ENCODE assay signal across 24 mouse cellular contexts in genomic region chr17:3465861-3466260, GRCm38 (mm10).
DNase-seq lines count a peak whose midpoint lies in the region; ATAC-seq and TF ChIP-seq lines count a peak whose summit lies in the region.
"Had no signal": no experiment of that assay in that cellular context is flagged by ENCODE, and none has a peak within 500 bp of the region (broad histone marks: within the 10 kb centered on the region; RNA-seq: fewer than 3 reads in every experiment).

No protein-coding gene starts in this region.

- no peaks in the 10 kb centered on the region for H3K9me3 ChIP-seq in limb, embryonic 13.5 days
- H3K9me3 ChIP-seq in limb, embryonic 10.5 days (replicated peaks), result no peaks in the 10 kb centered on the region
- H3K9me3 ChIP-seq in limb, embryonic 15.5 days, result no peaks in the 10 kb centered on the region
- no peaks in the 10 kb centered on the region for H3K9me3 ChIP-seq in hindbrain, embryonic 12.5 days (replicated peaks)
- H3K9me3 ChIP-seq: embryonic facial prominence, embryonic 13.5 days; embryonic facial prominence, embryonic 15.5 days; forebrain, embryonic 13.5 days; forebrain, embryonic 15.5 days had no signal

- no peak overlapping the region for H3K9ac ChIP-seq in limb, embryonic 13.5 days
- H3K9ac ChIP-seq in limb, embryonic 15.5 days, result no peak overlapping the region
- H3K9ac ChIP-seq in hindbrain, embryonic 12.5 days, result no peak overlapping the region
- H3K9ac ChIP-seq: embryonic facial prominence, embryonic 13.5 days; embryonic facial prominence, embryonic 15.5 days; forebrain, embryonic 13.5 days; forebrain, embryonic 15.5 days; forebrain, postnatal 0 days had no signal

- TF ChIP-seq CTCF in embryonic fibroblast, embryonic 13.5 days (IDR thresholded peaks at IDR 0.05; ENCODE audit: borderline replicate concordance, insufficient read depth, low read length), result no peak

- H3K4me1 ChIP-seq in limb, embryonic 13.5 days, result peaks cover 18% of the 10 kb centered on the region
- peaks cover 12% of the 10 kb centered on the region for H3K4me1 ChIP-seq in limb, embryonic 10.5 days
- H3K4me1 ChIP-seq in embryonic fibroblast, embryonic 13.5 days (ENCODE audit: control insufficient read depth, insufficient read depth, low read length), result peaks cover 20% of the 10 kb centered on the region
- H3K4me1 ChIP-seq in limb, embryonic 15.5 days, result peaks cover 17% of the 10 kb centered on the region
- peaks cover 9% of the 10 kb centered on the region; the same call in 1 of the 2 replicates for H3K4me1 ChIP-seq in hindbrain, embryonic 12.5 days

- H3K27me3 ChIP-seq in limb, embryonic 13.5 days, result no peaks in the 10 kb centered on the region
- H3K27me3 ChIP-seq in limb, embryonic 10.5 days (ENCODE audit: low read depth, poor library complexity, severe bottlenecking), result no peaks in the 10 kb centered on the region
- no peaks in the 10 kb centered on the region for H3K27me3 ChIP-seq in limb, embryonic 15.5 days
- H3K27me3 ChIP-seq in hindbrain, embryonic 12.5 days, result no peaks in the 10 kb centered on the region
- H3K27me3 ChIP-seq: embryonic facial prominence, embryonic 13.5 days; embryonic facial prominence, embryonic 15.5 days; forebrain, embryonic 13.5 days; forebrain, embryonic 15.5 days; Patski had no signal

- peaks cover 31% of the 10 kb centered on the region for H3K36me3 ChIP-seq in limb, embryonic 13.5 days
- no peaks in the 10 kb centered on the region for H3K36me3 ChIP-seq in limb, embryonic 10.5 days
- H3K36me3 ChIP-seq in limb, embryonic 15.5 days, result peaks cover 5% of the 10 kb centered on the region; the same call in 1 of the 2 replicates
- no peaks in the 10 kb centered on the region for H3K36me3 ChIP-seq in hindbrain, embryonic 12.5 days

- DNase-seq in limb, embryonic 10.5 days (ENCODE audit: low spot score), result no peak
- DNase-seq in 3T3-L1 (ENCODE audit: low read depth, low spot score), result peak; percentile 68
- DNase-seq in gastrocnemius, postnatal 10 days, result no peak
- no peak for DNase-seq in kidney, postnatal 36 days
- DNase-seq: adrenal gland, adult 8-10 months; adrenal gland, postnatal 14 days; cerebellum, adult 11 months; cerebellum, adult 18-20 months; cerebellum, adult 8-10 months; cerebellum, adult 9-11 months; cerebellum, postnatal 14 days; cerebellum, postnatal 36 days; embryo, embryonic 11 days; forebrain, postnatal 0 days had no signal

- 31% methylated on average over 4 of the region's 4 CpGs for WGBS in limb, embryonic 13.5 days
- 81% methylated on average over 4 of the region's 4 CpGs for WGBS in limb, embryonic 10.5 days
- WGBS in limb, embryonic 15.5 days, result 44% methylated on average over 4 of the region's 4 CpGs
- WGBS in hindbrain, embryonic 12.5 days, result 72% methylated on average over 4 of the region's 4 CpGs

- H3K4me3 ChIP-seq in limb, embryonic 13.5 days, result no peak overlapping the region
- no peak overlapping the region for H3K4me3 ChIP-seq in limb, embryonic 10.5 days
- no peak overlapping the region for H3K4me3 ChIP-seq in embryonic fibroblast, embryonic 13.5 days (ENCODE audit: insufficient read depth, low read length)
- no peak overlapping the region for H3K4me3 ChIP-seq in limb, embryonic 15.5 days
- H3K4me3 ChIP-seq in hindbrain, embryonic 12.5 days, result no peak overlapping the region
- H3K4me3 ChIP-seq: embryonic facial prominence, embryonic 13.5 days; embryonic facial prominence, embryonic 15.5 days; forebrain, embryonic 13.5 days; forebrain, embryonic 15.5 days had no signal

- H3K27ac ChIP-seq in limb, embryonic 13.5 days, result 0 out of 2 replicates have a peak overlapping the region, but pooled peaks have one; percentile 1
- H3K27ac ChIP-seq in limb, embryonic 10.5 days, result no peak overlapping the region
- H3K27ac ChIP-seq in embryonic fibroblast, embryonic 13.5 days (ENCODE audit: insufficient read depth, low read length), result peak overlapping the region; percentile 95
- peak overlapping the region; percentile 22; the same call in 1 of the 2 replicates for H3K27ac ChIP-seq in limb, embryonic 15.5 days
- H3K27ac ChIP-seq in hindbrain, embryonic 12.5 days, result no peak overlapping the region
- H3K27ac ChIP-seq: embryonic facial prominence, embryonic 15.5 days; forebrain, embryonic 13.5 days; forebrain, embryonic 15.5 days had no signal

- no peak overlapping the region for H3K4me2 ChIP-seq in limb, embryonic 13.5 days (replicated peaks)
- no peak overlapping the region for H3K4me2 ChIP-seq in limb, embryonic 15.5 days
- H3K4me2 ChIP-seq in hindbrain, embryonic 12.5 days (replicated peaks), result no peak overlapping the region
- H3K4me2 ChIP-seq: embryonic facial prominence, embryonic 13.5 days; embryonic facial prominence, embryonic 15.5 days; forebrain, embryonic 13.5 days; forebrain, embryonic 15.5 days had no signal

- 0 out of 2 replicates have a peak, but pooled peaks have one; percentile 40 for ATAC-seq in limb, embryonic 13.5 days (ENCODE audit: low FRiP score, low read depth)
- ATAC-seq in limb, embryonic 15.5 days (ENCODE audit: insufficient number of reproducible peaks, low FRiP score, low TSS enrichment, low read depth), result no peak
- ATAC-seq in hindbrain, embryonic 12.5 days (ENCODE audit: low FRiP score), result no peak
- ATAC-seq: activated CD4-positive, CD25-positive, alpha-beta regulatory T cell, adult 4 months; forebrain, embryonic 13.5 days; forebrain, embryonic 15.5 days; forebrain, postnatal 0 days had no signal

- no peak for TF ChIP-seq POLR2A in embryonic fibroblast, embryonic 13.5 days (IDR thresholded peaks at IDR 0.05; ENCODE audit: low read depth, low read length)

Comparison
In these comparisons a context has a peak if more than half of its experiments do, and no peak if none do; other contexts are left out.
1. H3K27ac ChIP-seq: peak in limb, embryonic 13.5 days (single experiment), embryonic fibroblast, embryonic 13.5 days (single experiment) and limb, embryonic 15.5 days (single experiment); none in limb, embryonic 10.5 days (single experiment) and hindbrain, embryonic 12.5 days (single experiment).